Mouse (Mus musculus) left cerebral cortex, postnatal 4 days (tissue): ENCODE measurements around the gene Prkaa1. TPM values are rescaled to one million over a fixed set of nuclear protein-coding genes. Genes with fewer than 3 reads are reported as not detected.
"Not testable (repeated sequence)": the region's sequence is repeated elsewhere in the genome, so short reads cannot be mapped to it uniquely, and the experiment has no call there.

Source experiments
- DNase-seq: peaks from one replicate; pipeline ENCODE4 v3.0.0-alpha.2; 2022
- intact Hi-C: fragments of 180-260 bp; cut with DNase I; formaldehyde crosslinking; loops from one replicate; pipeline ENCODE4 v1.15.1; 2025
- total RNA-seq, 2 experiments: library from RNA; stranded (reverse); gene quantifications; 2 replicates each; pipeline ENCODE4 v1.2.3; 2021

The Prkaa1 gene
- total RNA-seq, 2 experiments from 2014 or later, result 20.1 to 20.3 TPM

GRCm38 (mm10) chr15:5158827-5159226, 15.2 kb downstream of the Prkaa1 start:
- intact Hi-C loops, result no loop called here
- no peak for DNase-seq

- intact Hi-C loops, result no loop called here
- DNase-seq, result no peak
These were observed 21.6 kb downstream of the Prkaa1 start for GRCm38 (mm10) chr15:5165121-5165773.

- intact Hi-C loops, result no loop called here
- no peak for DNase-seq
These were observed 29.7 kb downstream of the Prkaa1 start for GRCm38 (mm10) chr15:5173217-5173820.

- peak; percentile 13 for DNase-seq
- intact Hi-C loops, result no loop called here
These were observed 41.1 kb downstream of the Prkaa1 start for GRCm38 (mm10) chr15:5184668-5185330.

- intact Hi-C loops, result no loop called here
- DNase-seq, result peak; percentile 82
These were observed 42.0 kb downstream of the Prkaa1 start, which contains the start of gene Ttc33 for GRCm38 (mm10) chr15:5185366-5186292. Ttc33 (plus strand) TSS chr15:5185525.

- intact Hi-C loops, result no loop called here
- DNase-seq, result no peak
These were observed 42.6 kb downstream of the Prkaa1 start for GRCm38 (mm10) chr15:5186293-5186675.

- intact Hi-C loops, result no loop called here
- DNase-seq, result no peak
These were observed 43.5 kb downstream of the Prkaa1 start for GRCm38 (mm10) chr15:5187116-5187515.

- intact Hi-C loops, result no loop called here
- no peak for DNase-seq
These were observed 44.4 kb downstream of the Prkaa1 start for GRCm38 (mm10) chr15:5188029-5188428.

GRCm38 (mm10) chr15:5189504-5190093, 45.9 kb downstream of the Prkaa1 start:
- peak; percentile 32 for DNase-seq
- intact Hi-C loops, result loop anchor here (5.0 kb wide), 1 partner anchor 1018 kb away; no protein-coding TSS in a partner anchor

- intact Hi-C loops, result loop anchor here (2.0 to 5.0 kb wide), 2 partner anchors 887 to 1013 kb away; no protein-coding TSS in a partner anchor
- no peak for DNase-seq
These were observed 50.2 kb downstream of the Prkaa1 start for GRCm38 (mm10) chr15:5193833-5194232.

GRCm38 (mm10) chr15:5194446-5194845, 50.8 kb downstream of the Prkaa1 start:
- intact Hi-C loops, result loop anchor here (5.0 kb wide), 1 partner anchor 1013 kb away; no protein-coding TSS in a partner anchor
- no peak for DNase-seq

GRCm38 (mm10) chr15:5194931-5195330, 51.3 kb downstream of the Prkaa1 start:
- intact Hi-C loops, result loop anchor here (5.0 kb wide), 1 partner anchor 1012 kb away; no protein-coding TSS in a partner anchor
- no peak for DNase-seq

GRCm38 (mm10) chr15:5195987-5196514, 52.4 kb downstream of the Prkaa1 start:
- intact Hi-C loops, result no loop called here
- no peak for DNase-seq

GRCm38 (mm10) chr15:5196691-5197090, 53.0 kb downstream of the Prkaa1 start:
- intact Hi-C loops, result no loop called here
- DNase-seq, result no peak

GRCm38 (mm10) chr15:5205222-5205621, 61.6 kb downstream of the Prkaa1 start:
- intact Hi-C loops, result no loop called here
- DNase-seq, result no peak

GRCm38 (mm10) chr15:5209116-5209515, 65.5 kb downstream of the Prkaa1 start:
- DNase-seq, result no peak
- intact Hi-C loops, result no loop called here

- intact Hi-C loops, result no loop called here
- DNase-seq, result no peak
These were observed 76.8 kb downstream of the Prkaa1 start for GRCm38 (mm10) chr15:5220491-5220890.

GRCm38 (mm10) chr15:5230746-5231145, 87.1 kb downstream of the Prkaa1 start:
- intact Hi-C loops, result not testable (repeated sequence)

More at GRCm38 (mm10) chr15:5230746-5231145, 87.1 kb downstream of the Prkaa1 start:
- not testable (repeated sequence) for DNase-seq
